Mouse (Mus musculus) testis, adult 2 months (tissue): ENCODE data around the gene Pakap.

ENCODE experiments used
- CTCF ChIP-seq: fragments of 200-500 bp; IDR thresholded peaks from 2 replicates; pipeline ENCODE4 v1.5.1; 2012; ENCODE audit warnings: low read depth, mild to moderate bottlenecking, inconsistent platforms, low read length, moderate library complexity; ENCODE audit not compliant: control insufficient read depth, insufficient read depth, insufficient replicate concordance
- POLR2A ChIP-seq: fragments of 200-500 bp; IDR thresholded peaks from 2 replicates; pipeline ENCODE4 v1.6.1; 2012; ENCODE audit warnings: low read depth, mild to moderate bottlenecking, inconsistent platforms, low read length, moderate library complexity; ENCODE audit not compliant: control insufficient read depth

DNA sequence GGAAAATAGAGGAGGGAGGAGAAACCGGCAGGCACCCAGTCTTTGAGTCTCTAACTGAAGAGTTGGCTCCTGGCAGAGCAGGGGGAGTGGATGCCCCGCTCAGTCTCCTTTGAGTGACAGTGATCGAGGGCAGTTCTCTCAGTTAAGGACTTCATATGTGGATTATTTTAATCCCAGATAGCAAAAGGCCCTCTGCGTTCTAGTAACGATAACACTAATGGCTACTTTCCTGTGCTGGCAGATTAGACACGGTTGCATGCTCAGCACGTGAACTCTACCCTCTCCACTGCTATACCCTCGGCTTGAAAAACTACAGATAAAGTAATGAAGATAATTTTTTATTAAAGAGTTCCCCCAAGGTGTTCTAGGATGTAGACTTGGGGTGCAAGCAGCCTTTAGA, 226.0 kb downstream of the Pakap start:
- TF ChIP-seq POLR2A: no peak
- no peak for TF ChIP-seq CTCF
